Mouse (Mus musculus): Measurements from ENCODE around the gene Mknk1. TPM values are rescaled to one million over a fixed set of nuclear protein-coding genes. Genes with fewer than 3 reads are reported as not detected.

The Mknk1 gene
- polyA plus RNA-seq, 1 experiment from 2014 or later: 26.5 TPM

Other genes starting within 250 kb of the Mknk1 start
- gene Cyp4a32, start 238.2 kb upstream of the Mknk1 start, polyA plus RNA-seq (2016; fragmentation: Nextera tagmentation; extraction: Ambion mirVana): not detected in 2 replicates
- 0.22 TPM in 1 of 2 replicates, not detected in the other for gene Cyp4b1, start 191.5 kb upstream of the Mknk1 start, polyA plus RNA-seq (2016; fragmentation: Nextera tagmentation; extraction: Ambion mirVana)
- 32.5 and 34.1 TPM in 2 replicates for gene Efcab14, start 101.5 kb upstream of the Mknk1 start, polyA plus RNA-seq (2016; fragmentation: Nextera tagmentation; extraction: Ambion mirVana)
- gene Tex38, start 58.2 kb upstream of the Mknk1 start, polyA plus RNA-seq (2016; fragmentation: Nextera tagmentation; extraction: Ambion mirVana): 0.42 TPM in 1 of 2 replicates, not detected in the other
- 57.9 and 58.4 TPM in 2 replicates for gene Atpaf1, start 54.4 kb upstream of the Mknk1 start, polyA plus RNA-seq (2016; fragmentation: Nextera tagmentation; extraction: Ambion mirVana)
- gene Mob3c, start 11.1 kb upstream of the Mknk1 start, polyA plus RNA-seq (2016; fragmentation: Nextera tagmentation; extraction: Ambion mirVana): 9.1 and 9.7 TPM in 2 replicates
- not detected in 2 replicates for gene Kncn, start 45.2 kb downstream of the Mknk1 start, polyA plus RNA-seq (2016; fragmentation: Nextera tagmentation; extraction: Ambion mirVana)
- gene 6430628N08Rik, start 51.5 kb downstream of the Mknk1 start, polyA plus RNA-seq (2016; fragmentation: Nextera tagmentation; extraction: Ambion mirVana): not detected in 2 replicates
- gene Dmbx1, start 100.7 kb downstream of the Mknk1 start, polyA plus RNA-seq (2016; fragmentation: Nextera tagmentation; extraction: Ambion mirVana): 1.3 and 1.4 TPM in 2 replicates
- 2.8 and 3.3 TPM in 2 replicates for gene Faah, start 178.7 kb downstream of the Mknk1 start, polyA plus RNA-seq (2016; fragmentation: Nextera tagmentation; extraction: Ambion mirVana)
- gene Nsun4, start 214.7 kb downstream of the Mknk1 start, polyA plus RNA-seq (2016; fragmentation: Nextera tagmentation; extraction: Ambion mirVana): 19.9 and 20.6 TPM in 2 replicates
- 407 and 442 TPM in 2 replicates for gene Uqcrh, start 235.9 kb downstream of the Mknk1 start, polyA plus RNA-seq (2016; fragmentation: Nextera tagmentation; extraction: Ambion mirVana)
- 80.8 and 83.3 TPM in 2 replicates for gene Lrrc41, start 236.1 kb downstream of the Mknk1 start, polyA plus RNA-seq (2016; fragmentation: Nextera tagmentation; extraction: Ambion mirVana)